Mouse (Mus musculus) heart, postnatal 14 days (tissue): Measurements from ENCODE around the gene Ptprz1. TPM values are rescaled to one million over a fixed set of nuclear protein-coding genes. Genes with fewer than 3 reads are reported as not detected.

Source experiments
- DNase-seq, 2 experiments: peaks; one replicate each; pipeline ENCODE4 v3.0.0; 2021 to 2022
- intact Hi-C: fragments of 180-260 bp; cut with DNase I; formaldehyde crosslinking; loops from one replicate; pipeline ENCODE4 v1.15.1; 2025
- long read RNA-seq, 2 experiments: library from polyadenylated mRNA; stranded (forward); transcript quantifications; one replicate each; pipeline ENCODE4 v2.0.0; 2021
- total RNA-seq, 2 experiments: library from RNA; stranded (reverse); gene quantifications; 2 replicates each; pipeline ENCODE4 v1.2.3; 2021

Gene Ptprz1
- total RNA-seq: 1 to 10 TPM; 1.3 TPM
- long read RNA-seq, experiment 1, partial matches to known transcripts: 1 of 2 reads
- long read RNA-seq, experiment 1, other reads (novel, unspliced or antisense): 1 of 2 reads
- long read RNA-seq, experiment 2, partial matches to known transcripts: 0 of 1 reads
- long read RNA-seq, experiment 2, other reads (novel, unspliced or antisense): 1 of 1 reads

GRCm38 (mm10) chr6:22874781-22875613 is at the start of gene Ptprz1:
TSS of gene Ptprz1 (plus strand) at chr6:22875502.
- peak; percentile 32 to 41 for DNase-seq
- intact Hi-C loops: no loop called here

GRCm38 (mm10) chr6:22833637-22834036 is 41.7 kb upstream of the Ptprz1 start:
- no peak for DNase-seq
- intact Hi-C loops: no loop called here

GRCm38 (mm10) chr6:22834100-22834970 is 41.0 kb upstream of the Ptprz1 start:
- no peak for DNase-seq
- intact Hi-C loops: no loop called here

GRCm38 (mm10) chr6:22875614-22876541 is 576 bp downstream of the Ptprz1 start:
- no peak for DNase-seq
- intact Hi-C loops: no loop called here

GRCm38 (mm10) chr6:22887978-22888377 is 12.7 kb downstream of the Ptprz1 start:
- intact Hi-C loops: no loop called here
- no peak for DNase-seq

- DNase-seq: no peak
- intact Hi-C loops: no loop called here
These were observed 14.0 kb downstream of the Ptprz1 start for GRCm38 (mm10) chr6:22889333-22889732.

- DNase-seq: no peak
- intact Hi-C loops: no loop called here
These were observed 26.7 kb downstream of the Ptprz1 start for GRCm38 (mm10) chr6:22901983-22902382.

- intact Hi-C loops: no loop called here
- no peak for DNase-seq
These were observed 33.4 kb downstream of the Ptprz1 start for GRCm38 (mm10) chr6:22908510-22909256.

- intact Hi-C loops: no loop called here
These were observed 34.1 kb downstream of the Ptprz1 start for GRCm38 (mm10) chr6:22909257-22909907.

GRCm38 (mm10) chr6:22909908-22910260 is 34.6 kb downstream of the Ptprz1 start:
- no peak for DNase-seq
- intact Hi-C loops: no loop called here

More at GRCm38 (mm10) chr6:22909257-22909907, 34.1 kb downstream of the Ptprz1 start:
- no peak for DNase-seq

GRCm38 (mm10) chr6:22922880-22923279 is 47.6 kb downstream of the Ptprz1 start:
- no peak for DNase-seq
- intact Hi-C loops: no loop called here

GRCm38 (mm10) chr6:22932768-22933265 is 57.5 kb downstream of the Ptprz1 start:
- no peak for DNase-seq
- intact Hi-C loops: no loop called here

GRCm38 (mm10) chr6:22937126-22937525 is 61.8 kb downstream of the Ptprz1 start:
- intact Hi-C loops: no loop called here
- no peak for DNase-seq

GRCm38 (mm10) chr6:22937526-22937925 is 62.2 kb downstream of the Ptprz1 start:
- intact Hi-C loops: no loop called here

GRCm38 (mm10) chr6:22944191-22944590 is 68.9 kb downstream of the Ptprz1 start:
- intact Hi-C loops: no loop called here
- no peak for DNase-seq

More at GRCm38 (mm10) chr6:22937526-22937925, 62.2 kb downstream of the Ptprz1 start:
- DNase-seq: no peak

GRCm38 (mm10) chr6:22963374-22963773 is 88.1 kb downstream of the Ptprz1 start:
- intact Hi-C loops: no loop called here
- DNase-seq: no peak

GRCm38 (mm10) chr6:22968073-22968472 is 92.8 kb downstream of the Ptprz1 start:
- intact Hi-C loops: no loop called here
- no peak for DNase-seq

- intact Hi-C loops: loop anchor here (10.0 kb wide), 1 partner anchor 659 kb away; no protein-coding TSS in a partner anchor
- no peak for DNase-seq
These were observed 108.6 kb downstream of the Ptprz1 start for GRCm38 (mm10) chr6:22983769-22984519.
